Mouse (Mus musculus) megakaryocyte, embryonic 14.5 days (primary cell): ENCODE results near the gene Inava.

ENCODE experiments used
- FLI1 ChIP-seq: IDR thresholded peaks from 2 replicates; pipeline ENCODE4 v1.6.1; 2012; ENCODE audit warnings: low read length, inconsistent platforms, mixed read lengths
- GATA1 ChIP-seq: IDR thresholded peaks from 3 replicates; pipeline ENCODE4 v1.6.1; 2012; ENCODE audit warnings: mixed read lengths, low read length, inconsistent platforms, borderline replicate concordance

DNA sequence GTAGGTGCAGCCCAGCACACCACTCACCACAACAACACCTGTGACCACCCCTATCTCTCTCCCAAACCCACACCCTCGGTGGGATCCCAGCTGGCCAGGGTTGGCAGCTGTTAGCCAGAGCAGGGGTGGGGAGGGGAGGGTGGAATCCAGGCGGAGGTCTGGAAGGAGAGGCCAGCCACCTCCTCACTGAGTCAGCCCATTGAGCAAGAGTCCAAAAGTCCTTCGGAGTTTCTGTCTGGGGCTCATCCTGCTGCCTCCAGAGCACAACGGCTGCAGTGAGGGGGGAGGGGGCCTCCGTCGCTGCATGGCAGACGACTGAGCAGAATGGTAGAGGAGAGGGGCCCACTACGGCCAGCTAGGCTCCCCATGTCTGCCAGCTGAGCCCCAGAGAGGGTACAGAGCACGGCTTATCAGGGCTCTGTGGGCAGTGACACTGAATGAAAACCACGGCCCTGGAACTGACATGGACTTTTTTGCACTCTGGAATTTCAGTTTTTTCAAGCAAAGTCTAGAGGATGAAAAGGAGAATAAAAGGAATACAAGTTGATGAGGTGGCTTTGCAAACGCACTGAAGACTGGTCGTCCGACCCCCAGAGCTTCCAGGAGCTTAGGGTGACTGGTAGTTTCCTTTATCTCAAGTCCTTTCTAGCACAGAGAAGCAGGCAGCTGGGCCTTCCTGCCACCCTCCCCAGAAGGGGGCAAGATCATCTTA is 5.6 kb downstream of the Inava start:
- TF ChIP-seq GATA1 (no peak), FLI1 (no peak)
